Mouse (Mus musculus) stomach, postnatal 0 days (tissue): ENCODE measurements around the gene B3galnt2. TPM values are rescaled to one million over a fixed set of nuclear protein-coding genes. Genes with fewer than 3 reads are reported as not detected.
A peak's percentile ranks its signal among the peaks of the same experiment; 100 is the strongest.

Experiments
- ATAC-seq: fragments of 200-750 bp; cut with Nextera tagmentation; 2 replicates; pipeline ENCODE4 v1.8.0; 2017; ENCODE audit not compliant: low FRiP score, low TSS enrichment
- DNase-seq: peaks from one replicate; pipeline ENCODE4 v3.0.0-alpha.2; 2016; ENCODE audit warnings: low spot score
- H3K27ac ChIP-seq: fragments of 300-500 bp; sonication (generic); replicated peaks from 2 replicates; pipeline ENCODE4 v1.5.1; 2014; ENCODE audit warnings: mild to moderate bottlenecking, control low read depth
- H3K27me3 ChIP-seq: fragments of 300-500 bp; sonication (generic); 2 replicates; pipeline ENCODE4 v1.6.1; 2014; ENCODE audit warnings: low read length; ENCODE audit not compliant: control insufficient read depth, insufficient read depth
- H3K36me3 ChIP-seq: fragments of 300-500 bp; sonication (generic); 2 replicates; pipeline ENCODE4 v1.6.1; 2014; ENCODE audit warnings: low read length, mixed read lengths; ENCODE audit not compliant: control insufficient read depth, insufficient read depth
- H3K4me1 ChIP-seq: fragments of 300-500 bp; sonication (generic); replicated peaks from 2 replicates; pipeline ENCODE4 v1.6.1; 2014; ENCODE audit warnings: antibody characterized with exemption; ENCODE audit not compliant: control insufficient read depth, insufficient read depth
- H3K4me2 ChIP-seq: fragments of 300-500 bp; sonication (generic); replicated peaks from 2 replicates; pipeline ENCODE4 v1.6.1; 2014; ENCODE audit warnings: low read depth, mild to moderate bottlenecking, control low read depth, moderate library complexity
- H3K4me3 ChIP-seq: fragments of 300-500 bp; sonication (generic); 2 replicates; pipeline ENCODE4 v1.5.1; 2014; ENCODE audit warnings: low read depth, low read length, control low read depth
- H3K9ac ChIP-seq: fragments of 300-500 bp; sonication (generic); 2 replicates; pipeline ENCODE4 v1.6.1; 2014; ENCODE audit warnings: mild to moderate bottlenecking, low read length, control low read depth, mixed read lengths
- H3K9me3 ChIP-seq: fragments of 300-500 bp; sonication (generic); 2 replicates; pipeline ENCODE4 v1.6.1; 2016; ENCODE audit warnings: low read length; ENCODE audit not compliant: control insufficient read depth
- CTCF ChIP-seq: IDR thresholded peaks from 2 replicates; pipeline ENCODE4 v1.5.1; 2016; ENCODE audit warnings: antibody characterized with exemption, low read depth, mild to moderate bottlenecking, moderate library complexity
- EP300 ChIP-seq: optimal IDR thresholded peaks from 2 replicates; pipeline ENCODE3; 2016; ENCODE audit warnings: antibody characterized with exemption
- WGBS: fragments of 180-500 bp; shearing (Covaris S2); extraction: QIAGEN DNeasy Blood & Tissue Kit; methylation state at CpG from one replicate; pipeline ENCODE4 v1.1.7; 2014; 5-methylcytosine and 5-hydroxymethylcytosine counted together
- polyA plus RNA-seq: library from polyadenylated mRNA; unstranded; fragments of >200 nt; fragmentation: Nextera tagmentation; extraction: Ambion mirVana; gene quantifications from 2 replicates; pipeline ENCODE4 v1.2.1, GENCODE M21; 2015

The B3galnt2 gene
- polyA plus RNA-seq, 1 experiment from 2014 or later = 17.4 TPM

DNA sequence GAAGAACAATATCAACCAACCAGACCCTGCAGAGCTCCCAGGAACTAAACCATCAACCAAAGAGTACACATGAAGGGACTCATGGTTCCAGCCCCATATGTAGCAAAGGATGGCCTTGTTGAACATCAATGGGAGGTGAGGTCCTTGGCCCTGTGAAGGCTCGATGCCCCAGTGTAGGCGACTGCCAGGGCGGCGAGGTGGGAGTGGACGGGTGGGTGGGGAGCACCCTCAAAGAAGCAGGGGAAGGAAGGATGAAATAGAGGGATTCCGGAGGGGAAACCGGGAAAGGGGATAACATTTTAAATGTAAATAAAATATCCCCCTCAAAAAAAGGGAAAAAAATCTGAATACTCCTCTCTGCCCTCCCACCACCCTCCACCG is 84.6 kb downstream of the B3galnt2 start:
- ATAC-seq = peak; percentile 19; the same call in 1 of the 2 replicates

DNA sequence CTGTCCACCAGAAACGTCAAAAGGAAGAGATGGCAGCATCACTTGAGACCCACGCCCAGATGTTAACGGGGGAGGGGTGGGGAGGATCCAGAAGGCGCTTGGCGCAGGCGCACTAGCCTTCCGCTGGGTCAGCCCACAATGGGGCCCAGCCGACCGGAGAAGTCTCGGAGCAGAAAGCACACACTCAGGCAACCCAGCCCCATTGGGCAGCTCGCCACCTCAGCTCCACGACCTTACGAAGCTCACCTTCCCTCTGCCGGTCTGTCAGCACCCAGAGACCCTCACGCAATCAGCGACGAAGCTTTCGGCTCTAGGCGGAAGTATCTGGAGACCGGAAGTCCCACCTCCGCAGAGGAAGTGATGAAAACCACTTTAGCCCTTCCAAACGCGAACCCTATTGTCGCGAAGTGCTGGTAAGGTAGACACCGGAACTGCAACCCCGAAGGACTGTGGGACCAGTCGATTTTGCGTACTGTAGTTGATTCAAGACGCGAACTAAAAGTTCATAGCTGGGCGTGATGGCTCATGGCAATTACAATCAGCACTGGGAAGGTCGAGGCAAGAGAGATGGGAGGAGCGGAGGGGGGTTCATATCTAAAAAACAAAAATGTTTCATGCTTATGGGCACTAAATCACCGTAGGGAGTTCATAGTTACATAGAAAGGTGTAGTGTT is 85.2 kb downstream of the B3galnt2 start, which contains the start of gene Tbce:
Gene Tbce (minus strand): TSS at position 347 of the 674 bp plus-strand sequence.
- Histone ChIP-seq H3K27me3 (no peaks in the 10 kb centered on the region), H3K4me1 (peaks cover 6% of the 10 kb centered on the region; the same call in 1 of the 2 replicates), H3K27ac (peak within 1 kb of the TSS; percentile 95), H3K36me3 (no peaks in the 10 kb centered on the region), H3K9ac (peak within 1 kb of the TSS; percentile 89), H3K4me2 (peak within 1 kb of the TSS; percentile 84), H3K4me3 (peak within 1 kb of the TSS; percentile 83), H3K9me3 (no peaks in the 10 kb centered on the region)
- ATAC-seq (peak; percentile 95), DNase-seq (peak; percentile 86)
- TF ChIP-seq CTCF (peak; percentile 44), EP300 (no peak)
- WGBS = 1% methylated on average over 35 of the region's 35 CpGs

More for the DNA sequence above, 84.6 kb downstream of the B3galnt2 start:
- H3K4me3 ChIP-seq = peak overlapping the region; percentile 83
- H3K4me2 ChIP-seq = peak overlapping the region; percentile 84
- DNase-seq = no peak
- 0% methylated on average over 7 of the region's 8 CpGs for WGBS
- peak overlapping the region; percentile 89 for H3K9ac ChIP-seq
- H3K4me1 ChIP-seq = peaks cover 6% of the 10 kb centered on the region; the same call in 1 of the 2 replicates
- no peaks in the 10 kb centered on the region for H3K36me3 ChIP-seq
- no peaks in the 10 kb centered on the region for H3K9me3 ChIP-seq
- peak overlapping the region; percentile 95 for H3K27ac ChIP-seq
- TF ChIP-seq CTCF = no peak
- TF ChIP-seq EP300 = no peak
- H3K27me3 ChIP-seq = no peaks in the 10 kb centered on the region

DNA sequence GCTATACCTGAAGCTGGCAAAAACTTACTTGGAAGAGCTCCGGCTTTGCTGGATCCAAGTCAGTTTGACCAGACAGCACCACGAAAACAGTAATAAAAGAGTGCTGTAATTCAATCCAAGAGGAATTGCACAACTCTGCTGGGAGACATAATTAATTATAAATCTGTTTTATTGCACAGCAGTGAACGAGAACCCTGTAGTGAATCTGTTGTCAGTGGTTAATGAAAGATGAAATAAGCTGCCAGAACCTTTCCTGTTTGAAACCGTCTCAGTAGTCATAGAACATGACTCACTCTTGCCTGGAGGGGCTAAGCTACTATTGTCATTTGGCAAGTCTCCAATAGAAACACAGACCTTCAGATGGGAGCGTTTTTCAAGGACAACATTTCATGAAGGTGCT is 85.9 kb downstream of the B3galnt2 start:
- Histone ChIP-seq H3K27ac (peak overlapping the region; percentile 95), H3K27me3 (no peaks in the 10 kb centered on the region), H3K36me3 (no peaks in the 10 kb centered on the region), H3K9me3 (no peaks in the 10 kb centered on the region), H3K9ac (peak overlapping the region; percentile 89; the same call in 1 of the 2 replicates), H3K4me2 (peak overlapping the region; percentile 84), H3K4me3 (peak overlapping the region; percentile 83), H3K4me1 (peaks cover 6% of the 10 kb centered on the region; the same call in 1 of the 2 replicates)
- peak; percentile 32; the same call in 1 of the 2 replicates for ATAC-seq
- no peak for DNase-seq
- TF ChIP-seq CTCF (no peak), EP300 (no peak)
- 12% methylated on average over 5 of the region's 5 CpGs for WGBS

DNA sequence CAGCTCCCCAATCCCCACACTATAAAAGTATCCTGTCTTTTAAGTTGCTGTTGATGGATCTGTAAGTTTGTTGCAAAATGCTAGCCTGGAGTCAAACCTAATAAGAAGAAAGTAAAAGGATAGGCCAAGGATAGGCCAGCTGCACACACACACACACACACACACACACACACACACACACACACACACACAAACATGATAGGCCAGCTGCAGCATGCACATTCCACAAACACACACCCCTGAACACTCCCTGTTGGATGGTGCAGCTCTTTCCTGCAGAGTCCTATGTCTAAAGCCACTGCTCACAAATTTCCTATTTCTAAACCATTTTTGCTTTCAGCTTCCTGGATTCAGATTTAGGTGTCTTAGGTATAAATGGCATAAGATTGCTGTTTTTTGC is 89.6 kb downstream of the B3galnt2 start:
- no peak for TF ChIP-seq CTCF
- Histone ChIP-seq H3K4me3 (no peak overlapping the region), H3K9me3 (no peaks in the 10 kb centered on the region), H3K9ac (no peak overlapping the region), H3K27me3 (no peaks in the 10 kb centered on the region), H3K4me1 (peaks cover 4% of the 10 kb centered on the region; the same call in 1 of the 2 replicates), H3K4me2 (no peak overlapping the region), H3K27ac (no peak overlapping the region), H3K36me3 (peaks cover 2% of the 10 kb centered on the region; the same call in 1 of the 2 replicates)
- DNase-seq = no peak
- no peak for ATAC-seq

DNA sequence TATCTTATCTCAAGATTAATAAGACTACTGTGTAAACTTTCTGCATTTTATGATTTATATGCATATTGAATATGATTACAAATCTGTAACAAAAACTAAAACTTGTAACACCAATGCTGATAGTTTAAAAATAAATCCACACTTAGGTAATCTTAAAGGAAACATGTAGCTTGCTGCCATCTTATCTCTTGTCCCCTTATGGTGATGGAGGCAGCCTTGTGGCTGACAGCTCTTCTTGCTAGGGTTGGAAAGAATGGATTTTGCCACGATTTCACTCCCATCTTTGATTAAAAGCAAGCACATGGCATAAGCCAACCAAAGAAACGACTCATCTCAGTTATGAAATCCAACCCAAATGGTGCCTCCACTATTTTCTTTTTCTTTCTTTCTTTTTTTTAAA is 90.3 kb downstream of the B3galnt2 start:
- Histone ChIP-seq H3K9ac (no peak overlapping the region), H3K36me3 (peaks cover 6% of the 10 kb centered on the region), H3K9me3 (no peaks in the 10 kb centered on the region), H3K27me3 (no peaks in the 10 kb centered on the region), H3K4me3 (no peak overlapping the region), H3K4me2 (no peak overlapping the region), H3K27ac (no peak overlapping the region), H3K4me1 (peaks cover 4% of the 10 kb centered on the region; the same call in 1 of the 2 replicates)
- WGBS = 74% methylated on average over 2 of the region's 2 CpGs
- no peak for DNase-seq
- no peak for TF ChIP-seq CTCF
- TF ChIP-seq EP300 = no peak
- ATAC-seq = no peak

Other genes with a start within 250 kb of the B3galnt2 start
- 5.5 and 6.2 TPM in 2 replicates for gene Gng4, start 170.4 kb upstream of the B3galnt2 start, polyA plus RNA-seq
- gene Tbce, start 85.2 kb downstream of the B3galnt2 start, polyA plus RNA-seq = 29.8 and 31.8 TPM in 2 replicates
- 31.1 and 32.1 TPM in 2 replicates for gene Arid4b, start 108.8 kb downstream of the B3galnt2 start, polyA plus RNA-seq
- gene Ggps1, start 109.0 kb downstream of the B3galnt2 start, polyA plus RNA-seq = 27.2 and 28.0 TPM in 2 replicates